Mouse (Mus musculus) urinary bladder, postnatal 10 days (tissue): ENCODE measurements around the gene Pi4k2a.

Source experiments
- DNase-seq: peaks from one replicate; pipeline ENCODE4 v3.0.0; 2022; ENCODE audit warnings: low spot score

The Pi4k2a gene

DNA sequence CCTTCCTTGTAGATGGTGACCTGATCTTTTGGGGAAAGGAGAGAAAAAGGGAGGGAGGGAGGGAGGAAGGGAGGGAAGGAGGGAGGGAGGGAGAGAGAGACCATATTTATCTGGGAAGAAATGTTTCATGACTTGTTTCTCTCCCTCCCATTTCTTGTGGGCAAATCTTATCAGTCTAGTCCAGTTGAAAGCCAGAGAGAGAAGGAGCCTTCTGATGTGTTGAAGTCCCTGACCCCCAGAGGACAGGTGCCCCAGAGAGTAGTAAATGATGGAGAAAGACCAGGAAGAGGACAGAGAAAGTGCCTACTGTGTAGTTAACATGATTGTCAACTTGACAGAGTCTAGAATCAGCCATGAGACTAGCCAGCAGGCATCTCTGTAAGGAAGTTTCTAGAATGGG lies 44.8 kb downstream of the Pi4k2a start:
- no peak for DNase-seq

DNA sequence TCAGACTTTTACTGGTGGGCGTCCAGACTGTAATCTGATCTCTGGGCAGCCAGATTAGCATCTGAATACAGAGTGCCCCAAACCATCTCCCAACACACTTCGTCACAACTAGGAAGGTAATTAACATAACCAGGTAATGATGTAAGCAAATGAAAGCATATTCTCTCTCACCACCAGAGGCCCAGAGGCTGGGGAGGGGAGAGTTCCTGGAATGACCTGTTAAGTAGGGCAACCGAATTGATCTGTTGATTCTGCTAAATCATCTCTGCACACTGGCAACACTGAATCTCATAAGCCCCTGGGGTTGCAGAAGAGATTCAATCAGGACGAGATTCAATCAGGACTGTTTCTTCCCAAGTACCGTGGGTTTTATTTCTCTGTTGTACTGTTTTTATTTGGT lies 45.9 kb downstream of the Pi4k2a start:
- DNase-seq = no peak

DNA sequence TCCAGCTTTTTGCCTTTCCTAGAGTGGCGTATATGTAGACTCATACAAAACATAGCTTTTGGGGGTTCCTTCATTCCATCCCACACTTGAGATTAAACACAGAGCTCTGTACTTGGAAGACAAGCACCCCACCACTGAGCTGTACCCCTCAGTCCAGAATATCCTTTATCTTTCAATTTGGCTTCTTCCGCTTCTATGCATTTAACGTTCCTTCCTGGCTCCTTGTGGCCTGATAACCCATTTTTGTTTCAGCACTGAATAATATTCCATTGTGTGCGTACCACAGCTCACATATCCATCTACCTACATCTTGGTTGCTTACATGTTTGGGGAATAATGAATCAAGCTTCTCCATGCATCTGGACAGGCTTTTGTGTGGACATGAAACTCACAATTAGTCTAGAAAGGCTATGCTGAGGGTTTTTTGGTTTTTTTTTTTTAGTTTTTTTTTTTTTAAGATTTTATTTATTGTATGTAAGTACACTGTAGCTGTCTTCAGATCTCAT lies 47.0 kb downstream of the Pi4k2a start:
- DNase-seq = no peak

DNA sequence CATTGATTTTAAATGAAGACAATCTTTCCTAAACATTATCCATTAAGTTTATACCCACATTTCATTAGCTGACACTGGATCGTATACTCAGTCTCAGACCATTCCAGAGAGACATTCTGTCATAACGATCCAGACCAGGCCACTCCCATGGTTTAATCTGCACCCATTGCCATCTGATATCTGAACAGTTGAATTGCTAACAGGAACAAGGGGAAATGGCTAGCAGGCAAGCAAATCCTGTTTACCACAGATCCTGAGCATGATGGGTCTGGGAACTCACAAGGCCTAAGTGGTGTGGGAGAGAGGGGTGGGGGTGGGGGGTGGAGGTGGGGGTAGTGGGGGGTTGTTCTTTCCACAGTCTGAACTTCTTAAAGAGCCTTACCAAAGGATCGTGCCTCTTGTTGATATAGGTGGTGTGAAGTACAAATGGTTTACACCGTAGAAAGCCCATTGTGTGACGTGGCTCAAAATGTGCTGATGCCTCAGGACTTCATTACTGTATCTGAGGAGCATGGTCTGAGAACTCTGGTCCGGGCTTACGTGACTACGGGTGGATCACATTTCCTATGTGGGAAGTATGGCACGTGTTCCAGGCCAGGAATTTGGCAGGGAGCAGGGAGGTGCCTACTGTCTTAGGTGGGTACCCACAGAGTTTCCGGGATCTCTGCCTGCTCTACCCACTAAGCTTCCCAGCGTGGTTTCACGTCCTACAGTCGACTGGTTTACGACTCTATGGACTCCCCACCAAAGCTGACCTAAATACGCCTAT lies 48.4 kb downstream of the Pi4k2a start:
- no peak for DNase-seq

DNA sequence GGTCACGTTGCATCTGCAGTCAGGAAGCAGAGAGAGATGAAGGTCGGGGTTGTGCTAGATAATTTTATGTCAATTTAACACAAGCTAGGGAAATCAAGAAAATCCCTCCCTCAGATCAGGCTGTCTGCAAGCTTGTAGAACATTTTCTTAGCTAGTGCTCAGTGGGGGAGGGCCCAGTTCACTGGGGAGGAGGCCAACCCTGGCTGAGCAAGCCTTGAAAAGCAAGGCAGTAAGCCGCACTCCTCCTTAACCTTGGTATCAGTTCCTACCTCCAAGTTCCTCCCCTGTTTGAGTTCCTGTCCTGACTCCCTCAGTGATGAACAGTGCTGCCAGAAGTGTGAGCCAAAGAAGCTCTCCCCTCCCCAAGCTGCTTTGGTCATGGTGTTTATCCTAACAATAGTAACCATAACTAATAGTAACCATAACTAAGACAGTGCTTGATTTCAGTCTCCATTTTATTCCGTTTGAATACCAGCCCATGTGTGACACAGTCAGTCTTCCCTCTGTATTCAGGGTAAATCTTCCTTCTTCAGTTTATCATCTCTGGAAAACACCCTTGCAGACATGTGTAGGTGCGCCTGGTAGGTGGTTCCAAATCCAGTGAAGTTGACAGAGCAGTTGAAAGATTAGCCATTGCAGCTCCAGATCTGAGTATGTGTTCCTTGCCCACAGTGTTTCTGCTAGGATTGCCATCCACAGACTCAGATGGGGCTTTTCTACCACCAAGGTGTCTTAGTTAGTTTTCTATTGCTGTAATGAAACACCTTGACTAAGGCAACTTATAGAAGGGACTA lies 49.7 kb downstream of the Pi4k2a start:
- DNase-seq = no peak

DNA sequence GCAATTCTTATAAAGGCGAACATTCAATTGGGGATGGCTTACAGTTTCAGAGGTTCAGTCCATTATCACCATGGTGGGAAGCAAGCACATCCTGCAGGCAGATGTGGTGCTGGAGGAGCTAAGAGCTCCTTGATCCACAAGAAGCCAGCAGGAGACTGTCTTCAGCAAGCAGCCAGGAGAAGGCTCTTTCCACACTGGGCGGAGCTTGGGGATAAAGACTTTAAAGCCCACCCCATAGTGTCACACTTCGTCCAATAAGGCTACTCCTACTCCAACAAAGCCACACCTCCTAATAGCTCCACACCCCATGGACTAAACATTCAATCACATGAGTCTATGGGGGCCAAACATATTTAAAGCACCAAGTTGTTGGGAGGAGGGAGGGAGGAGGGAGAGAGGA lies 51.7 kb downstream of the Pi4k2a start:
- DNase-seq = no peak

DNA sequence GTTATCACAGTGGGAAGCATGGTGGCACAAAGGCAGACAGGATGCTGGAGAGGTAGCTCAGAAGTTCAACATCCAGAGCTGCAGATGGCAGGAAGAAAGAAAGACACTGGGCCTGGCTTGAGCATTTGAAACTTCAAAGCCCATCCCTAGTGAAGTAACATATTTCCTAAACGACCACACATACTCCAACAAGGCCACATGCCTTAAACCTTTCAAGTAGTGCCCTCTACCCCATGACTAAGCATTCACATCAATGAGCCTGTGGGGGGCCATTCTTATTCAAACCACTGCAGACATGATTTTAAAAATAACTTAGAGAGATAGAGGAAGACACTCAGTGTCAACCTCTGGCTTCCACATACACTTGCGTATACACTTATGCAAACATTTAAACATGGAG lies 52.5 kb downstream of the Pi4k2a start:
- no peak for DNase-seq

DNA sequence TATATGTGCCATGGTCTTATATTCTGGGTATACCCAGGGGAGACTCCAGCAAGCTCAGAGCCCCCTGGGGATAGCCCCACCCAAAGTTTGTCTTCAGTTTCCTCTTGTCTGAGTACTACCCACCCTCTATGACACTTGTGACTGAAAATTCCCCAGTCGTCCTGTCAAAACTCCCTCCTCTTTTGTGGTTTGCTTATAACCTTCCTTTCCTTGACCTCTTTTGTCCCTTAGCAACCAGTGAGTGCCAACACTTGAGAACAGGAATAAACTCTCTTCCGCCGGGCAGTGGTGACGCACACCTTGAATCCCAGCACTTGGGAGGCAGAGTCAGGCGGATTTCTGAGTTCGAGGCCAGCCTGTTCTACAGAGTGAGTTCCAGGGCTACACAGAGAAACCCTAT lies 53.8 kb downstream of the Pi4k2a start:
- no peak for DNase-seq

DNA sequence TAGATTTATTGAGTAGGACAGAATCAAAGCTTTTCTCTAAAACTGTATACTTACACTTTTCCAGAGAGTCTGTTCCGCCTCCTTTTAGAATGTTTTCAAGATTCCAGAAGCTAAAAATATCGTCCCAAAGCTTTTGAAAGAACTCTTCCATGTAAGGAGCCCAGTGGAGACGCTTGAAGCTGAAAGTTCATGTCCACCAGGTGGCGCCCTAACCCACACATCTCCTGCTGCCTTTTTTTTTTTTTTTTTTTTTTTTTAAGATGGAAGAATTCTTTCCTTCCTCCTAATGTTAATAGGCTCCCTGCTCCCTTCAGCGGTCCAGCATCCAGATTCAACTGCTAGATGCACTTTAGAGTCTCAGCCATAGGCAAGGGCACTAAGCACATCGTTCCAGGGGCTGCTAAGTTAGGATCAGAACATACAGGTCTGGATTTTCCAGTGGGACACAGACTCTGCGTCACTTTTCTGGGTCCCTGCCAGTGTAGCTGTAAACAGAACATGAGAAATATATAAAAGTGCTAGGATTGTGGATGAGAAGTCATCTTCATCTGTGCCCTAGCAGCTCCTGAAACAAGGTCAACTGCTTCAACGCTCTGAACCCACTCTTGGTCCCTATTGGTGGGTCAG lies 54.4 kb downstream of the Pi4k2a start:
- DNase-seq = peak; percentile 65

DNA sequence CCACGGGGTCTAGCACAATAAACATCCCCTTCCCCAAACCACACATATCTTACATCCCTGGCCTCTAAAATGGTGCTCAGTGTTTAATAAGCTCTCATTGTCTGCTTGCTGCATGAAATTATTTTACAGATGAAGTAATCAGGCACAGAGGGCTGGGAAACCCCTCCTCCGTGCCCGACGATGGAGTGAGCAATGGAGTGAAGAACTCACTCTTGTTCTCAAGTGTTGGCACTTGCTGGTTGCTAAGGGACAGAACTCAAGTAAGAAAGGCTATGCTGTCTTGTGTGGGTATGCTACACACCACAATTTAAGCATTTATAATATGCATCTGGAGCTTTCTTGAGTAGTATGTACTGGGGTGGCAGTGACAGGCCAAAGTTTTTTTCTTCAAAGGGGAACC lies 54.9 kb downstream of the Pi4k2a start:
- no peak for DNase-seq

DNA sequence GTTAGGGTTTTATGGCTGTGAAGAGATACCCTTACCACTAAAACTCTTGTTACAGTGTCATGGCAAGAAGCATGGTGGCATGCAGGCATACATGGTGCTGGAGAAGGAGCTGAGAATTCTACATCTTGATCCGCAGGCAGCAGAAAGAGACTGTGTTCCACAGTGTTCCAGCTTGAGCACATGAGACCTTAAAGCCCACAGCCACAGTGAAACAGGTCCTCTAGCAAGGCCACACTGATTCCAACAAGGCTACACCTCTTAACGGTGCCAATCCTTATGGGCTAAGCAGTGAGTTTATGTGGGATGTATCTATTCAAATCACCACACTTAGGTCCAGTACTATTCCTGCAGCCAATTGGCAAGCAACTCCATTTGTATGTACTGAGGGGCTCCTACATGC lies 55.5 kb downstream of the Pi4k2a start:
- DNase-seq = no peak

DNA sequence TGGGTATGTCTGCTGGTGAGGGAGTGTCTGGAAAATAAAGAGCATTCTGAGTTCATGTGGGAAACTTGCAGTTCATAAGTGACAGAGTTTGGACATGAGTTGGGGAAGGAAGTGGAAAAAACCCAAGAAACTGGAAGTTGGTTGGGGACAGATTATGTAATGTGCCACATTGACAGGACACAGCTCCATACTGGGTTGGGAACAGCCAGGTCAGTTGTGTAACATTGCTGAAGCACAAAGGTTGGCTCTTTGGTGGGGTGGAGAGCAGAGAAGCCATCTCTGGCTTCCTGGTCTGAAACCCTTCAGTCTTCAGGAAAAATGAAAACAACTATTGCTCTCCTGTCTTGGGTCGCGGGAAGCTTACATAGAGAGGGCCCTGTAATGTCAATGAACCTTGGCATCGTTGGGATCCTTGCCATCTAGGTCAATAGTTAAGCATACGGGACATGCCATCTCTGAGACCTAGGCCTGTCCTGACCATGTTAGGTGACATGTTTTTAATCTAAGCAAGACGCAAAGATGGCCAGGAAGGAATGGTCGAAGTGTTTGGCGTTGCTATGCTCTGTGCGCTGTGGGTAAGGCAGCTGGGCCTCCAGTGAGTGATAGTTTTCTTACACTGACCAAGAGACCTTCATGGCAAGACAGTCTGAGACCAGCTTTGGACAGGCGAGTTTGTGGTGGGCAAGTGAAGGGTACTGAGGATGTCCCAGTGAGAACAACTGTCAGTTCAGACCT lies 56.2 kb downstream of the Pi4k2a start:
- no peak for DNase-seq

DNA sequence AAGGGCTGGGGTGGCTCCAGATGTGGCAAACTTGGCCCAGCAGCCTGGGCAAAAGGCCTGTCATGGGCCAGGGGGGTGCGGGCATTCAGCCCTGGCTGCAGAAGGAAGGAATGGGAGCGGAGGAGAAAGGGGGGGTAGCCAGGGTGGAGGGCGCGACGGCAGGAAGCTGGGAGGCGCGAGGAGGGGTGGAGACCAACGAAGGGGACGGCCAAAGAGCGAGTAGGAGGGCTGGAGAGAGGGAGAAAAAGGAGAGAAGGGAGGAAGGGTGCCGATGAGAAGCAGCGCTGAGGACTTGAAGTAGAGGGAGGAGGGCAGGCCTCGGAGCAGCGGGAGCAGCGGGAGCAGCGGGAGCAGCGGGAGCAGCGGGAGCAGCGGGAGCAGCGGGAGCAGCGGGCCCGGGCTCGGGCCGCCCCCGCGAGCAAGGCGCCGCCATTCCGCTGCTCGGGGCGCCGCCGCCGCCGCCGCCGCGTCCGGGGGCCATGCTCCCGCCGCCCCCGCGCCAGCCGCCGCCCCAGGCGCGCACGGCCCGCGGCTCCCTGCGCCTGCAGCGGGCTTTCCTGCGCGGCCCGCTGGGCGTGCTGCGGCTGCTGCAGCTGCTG lies 57.0 kb downstream of the Pi4k2a start, which contains the start of gene Marveld1:
TSS of gene Marveld1 (plus strand) at position 231 of the 599 bp plus-strand sequence.
- peak; percentile 59 for DNase-seq

DNA sequence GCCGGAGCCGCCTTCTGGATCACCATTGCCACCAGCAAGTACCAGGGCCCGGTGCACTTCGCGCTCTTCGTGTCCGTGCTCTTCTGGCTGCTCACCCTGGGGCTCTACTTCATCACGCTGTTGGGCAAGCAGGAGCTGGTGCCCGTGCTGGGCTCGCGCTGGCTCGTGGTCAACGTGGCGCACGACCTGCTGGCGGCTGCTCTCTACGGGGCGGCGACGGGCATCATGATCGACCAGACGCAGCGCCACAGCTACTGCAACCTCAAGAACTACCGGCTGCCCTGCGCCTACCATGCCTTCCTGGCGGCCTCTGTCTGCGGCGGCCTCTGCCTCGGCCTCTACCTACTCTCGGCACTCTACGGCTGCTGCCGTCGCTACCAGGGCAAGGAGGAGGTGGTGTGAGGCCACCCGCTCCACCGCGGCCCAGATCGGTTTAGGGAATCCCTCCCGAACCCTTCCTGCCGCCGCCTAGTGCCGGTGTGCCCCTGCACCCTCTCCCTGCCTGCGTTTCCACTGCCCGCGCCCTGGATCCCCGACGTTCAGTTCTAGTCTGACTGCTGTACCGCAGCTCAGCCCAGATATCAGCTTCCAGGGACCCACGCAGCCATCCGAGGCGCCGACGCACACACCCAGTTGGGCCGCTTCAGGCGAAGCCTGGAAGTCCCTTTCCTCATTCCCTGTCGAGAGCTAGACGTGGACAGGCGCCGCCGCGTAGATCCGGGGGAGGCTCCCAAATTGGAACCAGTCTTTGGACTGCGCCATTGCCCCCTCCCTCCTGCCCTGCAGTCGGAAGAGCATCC lies 57.7 kb downstream of the Pi4k2a start:
- DNase-seq = no peak

DNA sequence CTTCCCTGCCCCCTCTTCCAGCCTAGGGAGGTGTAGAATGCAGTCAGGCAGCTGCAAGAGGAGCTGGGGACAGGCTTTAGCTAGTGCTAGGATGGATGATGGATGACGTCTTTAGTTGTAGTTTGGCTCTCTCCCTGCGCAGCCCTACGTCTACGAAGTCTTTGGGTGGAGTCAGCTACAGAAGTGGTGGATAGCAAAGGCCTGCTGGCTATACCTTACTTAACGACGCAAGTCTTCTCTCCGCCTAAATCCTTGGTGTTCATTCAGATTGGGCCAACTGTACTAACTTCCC lies 58.2 kb downstream of the Pi4k2a start:
- DNase-seq = no peak

DNA sequence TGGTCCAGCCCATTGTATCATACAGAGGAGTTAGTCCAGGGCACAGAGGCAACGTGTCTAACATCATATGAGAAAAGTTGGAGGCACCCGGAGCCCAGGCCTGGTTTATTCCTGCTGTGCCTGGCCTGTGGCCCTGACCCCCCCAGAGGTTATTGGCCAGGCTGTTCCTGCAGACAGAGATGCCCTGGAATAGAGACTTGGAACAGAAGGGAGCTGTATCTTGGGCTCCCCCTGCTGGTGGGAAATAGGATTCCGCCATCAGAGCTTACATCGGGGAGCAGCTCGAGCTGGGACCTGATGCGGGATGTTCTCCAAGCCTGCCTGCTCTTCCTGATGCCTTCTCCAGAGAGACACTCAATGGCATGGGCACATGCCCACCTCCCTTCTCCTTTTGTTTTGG lies 61.7 kb downstream of the Pi4k2a start:
- DNase-seq = peak; percentile 62

DNA sequence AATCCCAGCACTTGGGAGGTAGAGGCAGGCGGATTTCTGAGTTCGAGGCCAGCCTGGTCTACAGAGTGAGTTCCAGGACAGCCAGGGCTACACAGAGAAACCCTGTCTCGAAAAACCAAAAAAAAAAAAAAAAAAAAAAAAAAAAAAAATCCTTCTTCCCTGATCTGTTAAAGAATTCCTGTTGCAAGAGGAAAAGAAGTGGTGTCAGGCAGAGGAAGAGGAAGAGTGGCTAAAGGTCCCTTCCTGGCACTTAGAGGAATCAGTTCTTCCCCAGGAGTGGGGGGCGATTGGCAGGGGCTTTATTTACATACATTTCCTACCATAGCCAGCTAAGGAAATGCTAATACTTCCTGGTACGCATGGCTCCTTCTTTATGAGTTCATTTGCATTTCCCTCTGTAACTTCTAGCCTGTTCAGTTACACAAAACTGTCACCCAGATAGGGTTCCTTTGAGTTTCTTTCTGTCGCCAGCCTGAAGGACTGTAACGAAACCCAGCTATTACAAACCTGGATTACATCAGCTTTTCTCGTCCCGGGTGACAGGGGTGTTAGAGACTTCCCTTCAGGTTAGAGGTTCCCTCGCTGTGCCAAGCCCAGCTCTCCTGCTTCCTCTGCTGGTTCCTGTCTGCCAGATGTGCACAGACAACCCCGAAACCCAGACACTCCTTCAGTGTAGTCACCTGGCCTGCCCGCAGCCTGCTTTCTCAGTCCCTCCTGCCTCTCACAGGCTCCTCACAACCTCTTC lies 67.4 kb downstream of the Pi4k2a start:
- DNase-seq = no peak

DNA sequence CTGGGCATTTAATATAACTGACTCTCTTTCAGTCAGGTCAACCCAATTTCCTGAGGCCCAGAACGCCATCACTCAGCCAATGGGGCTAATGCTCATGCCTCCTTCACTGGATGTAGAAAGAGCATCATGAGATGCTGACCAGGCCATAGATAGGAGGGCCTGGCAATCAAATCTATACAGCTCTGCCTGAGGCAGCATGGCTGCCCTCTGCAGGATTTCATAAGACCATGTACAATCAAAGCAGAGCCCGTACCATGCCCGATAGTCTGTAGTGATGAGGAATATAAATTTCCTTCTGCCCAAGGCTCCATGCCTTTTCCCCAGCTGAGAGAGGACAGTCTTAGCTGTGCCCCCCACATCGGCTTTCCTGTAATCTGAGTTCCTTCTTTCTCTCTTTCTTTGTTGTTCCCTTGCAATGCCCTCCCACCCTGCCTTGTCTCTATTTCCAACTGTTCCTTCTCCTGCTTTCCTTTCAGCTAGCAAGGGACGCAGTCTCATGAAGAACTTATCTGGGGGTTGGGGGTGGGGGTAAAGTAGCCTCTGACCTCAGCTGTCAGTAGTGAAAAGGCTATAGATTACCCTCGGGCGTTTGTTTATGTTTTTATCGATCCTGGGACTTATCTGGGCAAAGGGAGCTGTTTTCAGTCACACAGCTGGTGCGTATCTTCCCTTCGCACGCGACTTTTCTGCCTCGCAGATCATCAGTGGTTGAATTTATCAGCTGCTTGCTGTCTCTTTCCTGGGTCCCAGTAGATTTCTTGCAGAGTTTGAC lies 68.2 kb downstream of the Pi4k2a start:
- no peak for DNase-seq

DNA sequence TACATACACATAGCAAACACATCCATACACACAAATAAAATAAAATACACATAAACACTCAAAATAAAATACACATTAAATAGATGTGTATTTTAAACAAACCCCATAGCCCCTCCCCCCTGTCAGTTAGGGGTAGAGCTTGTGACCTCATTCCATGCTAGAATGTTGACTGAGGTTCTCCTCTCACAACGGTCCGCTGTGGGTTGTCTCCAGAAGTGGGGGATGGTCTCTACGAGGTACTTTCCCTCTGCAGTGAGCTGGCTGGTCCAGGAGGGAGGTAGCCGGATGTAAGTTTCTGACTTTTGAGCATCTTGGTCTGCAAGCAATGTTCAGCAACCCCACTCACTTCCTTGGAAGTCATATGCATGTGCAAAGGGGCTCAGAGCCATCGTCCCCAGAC lies 73.5 kb downstream of the Pi4k2a start, which contains the start of gene Zfyve27:
TSS of gene Zfyve27 (plus strand) at position 188 of the 400 bp plus-strand sequence.
- no peak for DNase-seq
